Mouse (Mus musculus): ENCODE data around the gene Etv6.

The Etv6 gene

DNA sequence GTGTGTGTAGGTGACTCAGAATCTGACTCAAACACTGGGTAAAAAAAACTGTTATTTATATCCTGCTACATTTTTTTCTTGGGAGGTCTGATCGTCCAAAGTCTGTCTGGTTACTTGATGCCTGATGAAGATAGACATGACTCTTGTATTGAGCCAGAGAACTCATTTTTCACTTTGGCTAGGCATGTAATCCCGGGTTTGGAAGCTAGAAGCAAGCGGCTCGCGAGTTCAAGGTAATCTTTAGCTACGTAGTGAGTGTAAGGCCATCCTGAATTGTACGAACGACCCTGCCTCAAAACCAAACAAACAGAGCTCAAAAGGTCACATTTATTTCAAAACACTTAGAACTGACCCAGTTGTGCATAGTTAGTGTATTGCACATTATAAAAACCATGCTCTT lies 128.9 kb downstream of the Etv6 start:
- in situ Hi-C loops (cut with MboI, MseI), result no loop called here

DNA sequence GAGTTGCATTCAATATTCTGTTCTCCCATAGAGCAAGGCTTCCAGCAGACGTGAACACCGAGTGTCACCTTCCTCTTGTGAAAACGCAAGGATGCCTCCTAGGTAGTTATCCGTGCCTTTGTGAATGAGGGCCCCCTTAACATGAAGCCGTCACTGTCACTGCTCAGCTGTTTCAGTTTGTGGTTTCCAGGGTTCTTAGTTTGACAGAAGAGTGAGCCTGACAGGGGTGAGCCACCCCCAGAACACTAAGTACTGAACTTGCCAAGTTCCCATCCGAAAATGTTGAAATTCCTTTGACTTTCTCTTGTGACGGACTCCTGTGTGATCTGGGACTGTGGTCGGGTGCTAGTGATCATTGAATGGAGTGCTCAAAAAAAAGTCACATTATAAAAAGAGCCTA lies 129.5 kb downstream of the Etv6 start:
- in situ Hi-C loops (cut with MboI, MseI), result no loop called here

GRCm38 (mm10) chr6:134167963-134168362 lies 132.5 kb downstream of the Etv6 start:
- in situ Hi-C loops (cut with MboI, MseI), result no loop called here

DNA sequence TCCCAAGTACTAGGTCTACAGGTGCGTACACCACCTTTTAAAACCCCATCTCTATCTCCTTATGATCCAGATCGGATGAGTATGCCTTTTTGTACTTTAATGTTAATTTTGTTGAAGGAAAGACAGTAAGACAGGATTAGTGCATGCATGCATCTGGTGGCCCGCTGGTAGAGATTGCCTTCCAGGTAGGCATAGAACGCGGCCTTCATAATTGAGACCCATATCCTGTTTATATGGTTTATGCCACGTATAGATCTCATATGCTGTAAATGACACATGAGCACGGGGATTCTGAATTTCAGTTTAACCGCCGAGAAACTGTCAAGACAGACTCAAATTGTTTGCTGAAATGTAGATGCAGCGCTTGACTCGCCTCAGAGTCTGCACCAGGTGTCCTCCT lies 133.3 kb downstream of the Etv6 start:
- in situ Hi-C loops (cut with MboI, MseI), result no loop called here

- in situ Hi-C loops (cut with MboI, MseI), result no loop called here
Observed at GRCm38 (mm10) chr6:134171235-134171634, 135.7 kb downstream of the Etv6 start.

DNA sequence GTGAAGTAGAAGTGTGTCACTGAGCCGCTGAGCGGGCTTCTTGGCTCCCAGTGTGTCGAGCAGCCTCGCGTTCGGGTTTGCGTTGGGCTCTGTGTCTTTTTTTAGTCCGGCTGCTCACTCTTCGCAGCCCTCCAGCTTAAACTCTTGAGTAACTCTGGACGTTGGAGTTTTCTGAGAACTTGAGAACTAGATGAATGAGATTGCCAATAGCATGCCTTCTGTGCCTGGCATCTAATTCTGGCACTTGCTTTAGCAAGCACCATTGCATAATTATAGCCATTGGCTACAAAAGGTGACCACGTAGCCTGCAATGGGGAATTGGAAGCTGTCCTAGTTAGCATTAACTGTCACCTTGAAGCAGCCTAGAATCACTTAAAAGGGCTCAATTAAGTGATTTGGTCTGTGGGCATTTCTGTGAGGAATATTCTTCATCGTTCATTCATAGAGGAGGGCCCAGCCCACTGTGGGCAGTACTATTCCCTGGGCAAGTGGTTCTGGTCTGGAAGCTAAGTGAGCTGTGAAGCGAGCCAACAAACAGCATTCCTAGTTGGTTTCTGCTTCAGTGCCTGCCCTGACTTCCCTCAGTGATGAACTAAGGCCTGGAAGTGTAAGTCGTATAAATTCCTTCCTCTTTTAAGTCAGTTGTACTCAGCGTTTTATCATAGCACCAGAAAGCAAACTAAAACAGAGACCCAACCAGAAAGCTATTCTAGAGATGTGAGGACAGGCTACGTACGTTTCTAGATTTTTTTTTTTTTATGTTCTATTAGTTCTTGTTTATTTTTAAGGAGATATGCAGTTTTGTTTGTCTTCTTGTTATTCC lies 136.6 kb downstream of the Etv6 start:
- in situ Hi-C loops (cut with MboI, MseI), result no loop called here

GRCm38 (mm10) chr6:134173439-134173838 lies 137.9 kb downstream of the Etv6 start:
- in situ Hi-C loops (cut with MboI, MseI), result no loop called here

DNA sequence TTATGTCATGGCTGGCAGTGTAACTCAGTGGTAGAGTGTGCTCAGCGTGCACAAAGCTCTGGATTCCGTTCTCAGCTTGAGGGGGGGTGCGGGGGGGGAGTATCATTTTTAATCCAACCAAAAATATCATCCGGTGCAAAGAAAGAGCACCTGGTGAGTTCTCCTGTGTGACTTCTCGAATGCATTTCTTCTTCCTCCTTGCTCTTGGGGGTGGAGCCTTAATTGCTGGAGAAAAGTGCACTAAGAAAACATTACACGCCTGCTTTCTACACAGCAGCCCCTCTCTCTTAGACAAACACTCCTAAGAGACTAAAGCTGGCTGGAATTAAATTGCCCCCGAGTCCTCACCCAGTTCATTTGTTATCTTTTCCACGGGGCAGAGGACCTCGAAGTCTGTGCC lies 139.6 kb downstream of the Etv6 start:
- in situ Hi-C loops (cut with MboI, MseI), result loop anchor here (25.0 kb wide), 1 partner anchor 1063 kb away; the partner anchor contains the start of gene Smim10l1

- in situ Hi-C loops (cut with MboI, MseI), result loop anchor here (25.0 kb wide), 1 partner anchor 1065 kb away; the partner anchor contains the start of gene Smim10l1
Observed at GRCm38 (mm10) chr6:134177196-134177595, 141.7 kb downstream of the Etv6 start.

DNA sequence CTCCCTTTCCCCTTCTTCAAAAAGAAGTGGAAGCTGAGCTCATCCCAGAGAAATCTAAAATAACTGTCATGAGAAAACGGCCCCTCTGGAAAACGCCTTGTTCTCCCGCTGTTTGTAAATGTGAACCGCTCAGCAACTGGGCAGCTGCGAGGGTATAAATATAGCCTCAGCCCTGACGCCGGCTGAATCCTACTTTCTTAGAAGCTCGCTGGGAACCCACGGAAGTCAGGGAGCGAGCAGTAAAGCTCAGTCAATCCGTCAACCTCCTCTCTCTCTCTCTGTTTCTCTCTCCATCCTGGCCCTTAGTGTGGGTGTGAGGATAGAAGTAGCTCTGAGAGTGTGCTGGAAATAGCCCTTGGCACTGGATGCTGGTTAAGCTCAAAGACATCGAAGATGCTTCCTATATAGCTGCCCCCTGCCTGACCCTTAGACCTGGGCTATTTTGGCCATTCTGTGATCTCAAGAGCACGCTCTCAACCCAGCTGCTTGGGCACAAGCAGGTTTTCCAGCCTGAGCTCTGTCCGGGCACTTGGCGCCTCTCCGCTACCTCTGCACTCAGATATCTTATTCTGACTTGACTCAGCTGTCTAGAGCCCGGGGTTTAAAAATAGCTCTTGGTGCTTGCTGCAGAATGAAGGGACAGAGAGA lies 146.9 kb downstream of the Etv6 start:
- in situ Hi-C loops (cut with MboI, MseI), result loop anchor here (25.0 kb wide), 1 partner anchor 1070 kb away; the partner anchor contains the start of gene Smim10l1

DNA sequence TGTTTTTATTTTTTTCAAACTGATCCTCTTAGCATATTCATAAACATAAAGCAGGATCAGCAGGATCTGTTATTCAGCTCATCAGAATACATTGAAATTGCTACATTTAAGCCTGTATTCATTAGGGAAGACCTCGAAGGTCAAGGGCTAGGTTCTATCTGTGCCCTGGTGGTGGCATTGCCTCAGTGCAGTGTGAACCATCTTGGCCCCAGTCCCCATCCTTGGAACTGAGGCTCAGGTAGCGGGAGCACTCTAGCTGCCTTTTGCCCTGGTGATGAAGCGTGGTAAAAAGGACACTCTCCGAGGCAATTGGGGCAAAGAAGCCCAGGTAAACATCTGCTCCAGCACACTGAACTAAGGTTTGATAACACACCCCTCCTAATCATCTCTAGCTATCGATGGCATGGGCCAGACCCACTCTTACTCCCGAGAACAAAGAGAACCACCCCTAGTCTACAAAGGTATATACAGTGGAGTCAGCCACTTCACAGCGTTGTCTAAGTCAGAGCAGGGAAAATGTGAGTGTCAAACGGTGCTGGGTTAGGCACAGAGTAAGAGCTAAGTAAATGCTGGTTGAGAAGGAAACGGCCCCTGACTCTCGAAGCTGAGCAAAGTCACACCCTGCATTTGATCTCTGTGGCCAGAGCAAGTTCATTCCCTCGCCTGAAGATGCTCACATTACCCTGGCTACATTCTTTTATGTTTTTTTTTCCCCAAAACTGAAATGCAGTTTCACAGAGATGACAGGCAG lies 148.3 kb downstream of the Etv6 start:
- in situ Hi-C loops (cut with MboI, MseI), result loop anchor here (25.0 kb wide), 1 partner anchor 1071 kb away; the partner anchor contains the start of gene Smim10l1

DNA sequence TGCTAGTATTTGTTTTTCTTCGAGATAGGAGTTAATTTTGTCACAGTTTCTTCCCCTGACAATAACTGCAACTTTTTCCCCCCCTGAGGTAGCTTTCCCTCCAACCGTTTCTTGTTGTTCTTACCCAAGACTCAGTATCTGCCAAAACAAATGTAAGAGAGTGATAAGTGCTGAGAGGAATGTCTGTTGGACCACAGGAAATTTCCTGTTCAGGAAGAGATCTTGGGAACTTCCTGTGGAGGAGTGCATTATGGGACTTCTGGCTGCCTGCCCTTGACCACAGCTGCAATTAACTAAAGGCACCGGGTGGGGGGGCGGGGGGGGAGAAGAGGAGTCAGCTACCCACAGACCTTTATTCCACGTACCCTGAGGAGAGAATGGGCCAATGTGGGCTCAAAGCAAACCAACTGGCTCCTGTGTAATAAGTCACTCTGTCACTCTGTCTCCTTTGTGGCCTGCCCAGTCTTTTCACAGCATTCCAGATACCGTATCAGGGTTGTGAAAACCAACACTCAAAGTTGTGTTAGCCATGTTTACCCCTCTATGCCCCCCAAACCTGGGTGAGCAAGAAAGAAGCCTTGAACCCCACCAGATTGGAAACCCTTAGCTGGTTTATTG lies 150.9 kb downstream of the Etv6 start:
- in situ Hi-C loops (cut with MboI, MseI), result loop anchor here (25.0 kb wide), 1 partner anchor 1074 kb away; the partner anchor contains the start of gene Smim10l1

- in situ Hi-C loops (cut with MboI, MseI), result loop anchor here (25.0 kb wide), 1 partner anchor 1076 kb away; the partner anchor contains the start of gene Smim10l1
Observed at GRCm38 (mm10) chr6:134188719-134189118, 153.2 kb downstream of the Etv6 start.

GRCm38 (mm10) chr6:134189174-134189573 lies 153.7 kb downstream of the Etv6 start:
- in situ Hi-C loops (cut with MboI, MseI), result loop anchor here (25.0 kb wide), 1 partner anchor 1077 kb away; the partner anchor contains the start of gene Smim10l1

- in situ Hi-C loops (cut with MboI, MseI), result loop anchor here (25.0 kb wide), 1 partner anchor 1077 kb away; the partner anchor contains the start of gene Smim10l1
Observed at GRCm38 (mm10) chr6:134189575-134190132, 154.2 kb downstream of the Etv6 start.

- in situ Hi-C loops (cut with MboI, MseI), result loop anchor here (25.0 kb wide), 1 partner anchor 1078 kb away; the partner anchor contains the start of gene Smim10l1
Observed at GRCm38 (mm10) chr6:134190597-134191278, 155.2 kb downstream of the Etv6 start.

- in situ Hi-C loops (cut with MboI, MseI), result loop anchor here (25.0 kb wide), 1 partner anchor 1080 kb away; the partner anchor contains the start of gene Smim10l1
Observed at GRCm38 (mm10) chr6:134192710-134193109, 157.2 kb downstream of the Etv6 start.

DNA sequence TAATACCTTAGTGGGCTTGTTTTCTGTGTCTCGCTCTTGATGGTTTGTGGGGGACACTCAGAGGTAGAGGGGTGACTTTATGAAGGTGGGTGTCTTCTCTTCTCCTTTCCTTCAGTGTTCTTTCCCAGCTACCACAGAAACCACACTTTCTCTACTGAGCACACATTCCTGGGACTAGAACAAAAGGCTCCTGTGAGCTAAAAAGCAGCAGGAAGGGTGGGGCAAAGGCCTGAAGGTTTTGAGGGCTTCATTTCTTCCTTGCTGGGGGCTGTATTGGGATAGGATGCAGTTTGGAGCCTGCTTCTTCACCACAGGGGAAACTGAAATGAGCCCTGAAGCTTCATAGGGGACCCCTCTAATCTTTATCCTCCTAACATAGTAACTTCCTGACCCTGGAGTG lies 164.4 kb downstream of the Etv6 start:
- in situ Hi-C loops (cut with MboI, MseI), result loop anchor here (25.0 kb wide), 1 partner anchor 1088 kb away; the partner anchor contains the start of gene Smim10l1

DNA sequence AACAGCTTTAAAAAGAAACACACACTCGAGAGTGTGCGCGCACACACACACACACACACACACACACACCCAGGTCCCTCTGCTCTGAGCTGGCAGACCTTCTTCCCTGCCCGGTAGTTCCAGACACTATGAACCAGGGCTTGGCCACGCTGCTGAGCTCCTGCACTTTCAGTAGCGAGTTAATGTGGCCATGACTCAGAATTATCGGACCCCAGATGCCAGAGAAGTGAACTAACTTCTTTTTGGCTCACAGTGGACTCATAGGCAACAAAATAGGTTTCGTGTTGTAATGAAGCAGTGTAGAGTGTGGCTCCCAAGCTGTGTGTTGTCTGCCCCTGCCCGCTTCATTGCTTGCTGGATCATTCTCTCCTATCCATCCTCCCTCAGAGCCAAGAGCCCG lies 165.1 kb downstream of the Etv6 start:
- in situ Hi-C loops (cut with MboI, MseI), result no loop called here

- in situ Hi-C loops (cut with MboI, MseI), result no loop called here
Observed at GRCm38 (mm10) chr6:134202176-134202575, 166.7 kb downstream of the Etv6 start.
